Mouse (Mus musculus): ENCODE data around the gene Gprc5d. TPM values are rescaled to one million over a fixed set of nuclear protein-coding genes. Genes with fewer than 3 reads are reported as not detected.

The Gprc5d gene
- polyA plus RNA-seq, 1 experiment from 2014 or later, result not detected

DNA sequence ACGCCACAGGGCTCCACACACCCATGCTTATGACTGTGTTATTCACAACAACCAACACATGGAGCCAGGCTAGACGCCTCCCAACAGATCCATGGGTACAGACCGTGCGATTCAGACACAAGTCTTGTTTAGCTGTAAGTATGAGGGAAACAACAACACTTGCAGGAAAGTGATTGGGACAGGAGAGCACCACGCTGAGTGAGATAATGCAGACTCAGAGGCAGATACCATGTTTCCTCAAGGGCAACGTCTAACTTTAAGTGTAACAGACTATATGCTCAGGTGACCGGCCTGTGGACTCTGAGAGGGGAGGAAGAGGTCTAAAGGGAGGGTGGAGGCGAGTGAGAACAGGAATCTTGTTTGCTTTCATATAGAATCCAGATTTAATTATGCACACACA is 38.5 kb upstream of the Gprc5d start:
- Histone ChIP-seq H3K9me3 (ENCODE audit: control insufficient read depth, low read length) (no peaks in the 10 kb centered on the region), H3K4me1 (ENCODE audit: control insufficient read depth, insufficient read depth, low read depth, low read length) (no peaks in the 10 kb centered on the region), H3K36me3 (ENCODE audit: control insufficient read depth, insufficient read depth, low read length) (no peaks in the 10 kb centered on the region), H3K9ac (ENCODE audit: low read depth, low read length) (no peak overlapping the region), H3K27me3 (replicated peaks; ENCODE audit: control insufficient read depth, insufficient read depth, low read length) (no peaks in the 10 kb centered on the region), H3K4me2 (ENCODE audit: low read length) (no peak overlapping the region), H3K27ac (ENCODE audit: low read depth, low read length) (no peak overlapping the region), H3K4me3 (ENCODE audit: low read length) (no peak overlapping the region)
- ATAC-seq, result no peak
- WGBS, result 75% methylated on average over 8 of the region's 8 CpGs

DNA sequence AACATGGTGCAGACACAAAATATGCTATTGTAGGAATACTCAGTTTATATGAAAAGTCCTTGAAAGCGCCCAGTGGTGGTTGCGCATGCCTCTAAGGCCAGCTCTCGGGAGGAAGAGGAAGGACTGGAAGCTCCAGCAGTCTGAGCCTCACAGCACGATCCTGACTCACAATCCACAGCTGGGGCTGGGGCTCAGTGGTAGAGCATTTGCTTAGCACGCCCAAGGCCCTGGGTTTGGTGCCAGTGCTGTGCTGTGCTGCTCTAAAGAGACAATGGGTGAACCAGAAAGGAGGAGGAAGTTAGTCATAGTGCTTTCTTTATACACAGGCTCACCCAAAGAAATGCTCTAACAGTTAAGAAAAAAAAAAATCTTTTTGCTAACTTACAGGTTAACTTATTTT is 35.6 kb upstream of the Gprc5d start:
- ATAC-seq, result no peak

DNA sequence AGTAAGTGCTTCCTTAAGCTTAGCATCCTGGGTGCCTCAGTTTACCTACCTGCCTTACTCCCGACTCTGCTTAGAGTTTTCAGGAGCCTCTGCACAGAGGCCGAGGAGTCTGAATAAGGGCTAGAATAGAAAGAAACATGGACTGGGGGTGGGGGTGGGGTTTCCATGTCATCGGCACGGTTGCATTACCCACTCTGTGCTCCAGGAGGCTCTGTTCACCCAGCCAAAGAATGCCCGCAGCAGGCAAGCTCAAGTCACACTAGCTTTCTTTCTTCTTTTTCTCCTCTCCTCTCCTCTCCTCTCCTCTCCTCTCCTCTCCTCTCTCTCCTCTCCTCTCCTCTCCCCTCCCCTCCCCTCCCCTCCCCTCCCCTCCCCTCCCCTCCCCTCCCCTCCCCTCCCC is 32.2 kb upstream of the Gprc5d start:
- WGBS, result 33% methylated on average over 5 of the region's 5 CpGs

More for the DNA sequence above, 35.6 kb upstream of the Gprc5d start:
- no peaks in the 10 kb centered on the region for H3K27me3 ChIP-seq (replicated peaks; ENCODE audit: control insufficient read depth, insufficient read depth, low read length)
- H3K9ac ChIP-seq (ENCODE audit: low read depth, low read length), result no peak overlapping the region
- H3K9me3 ChIP-seq (ENCODE audit: control insufficient read depth, low read length), result no peaks in the 10 kb centered on the region
- no peak overlapping the region for H3K4me2 ChIP-seq (ENCODE audit: low read length)
- no peak overlapping the region for H3K4me3 ChIP-seq (ENCODE audit: low read length)
- no peaks in the 10 kb centered on the region for H3K4me1 ChIP-seq (ENCODE audit: control insufficient read depth, insufficient read depth, low read depth, low read length)
- no peaks in the 10 kb centered on the region for H3K36me3 ChIP-seq (ENCODE audit: control insufficient read depth, insufficient read depth, low read length)
- no peak overlapping the region for H3K27ac ChIP-seq (ENCODE audit: low read depth, low read length)
- 69% methylated on average over 5 of the region's 5 CpGs for WGBS

GRCm38 (mm10) chr6:135149722-135150121 is 31.6 kb upstream of the Gprc5d start:
- no peak for ATAC-seq
- WGBS, result 81% methylated on average over 4 of the region's 4 CpGs

More for the DNA sequence above, 32.2 kb upstream of the Gprc5d start:
- Histone ChIP-seq H3K4me2 (ENCODE audit: low read length) (no peak overlapping the region), H3K4me3 (ENCODE audit: low read length) (no peak overlapping the region), H3K9me3 (ENCODE audit: control insufficient read depth, low read length) (no peaks in the 10 kb centered on the region), H3K36me3 (ENCODE audit: control insufficient read depth, insufficient read depth, low read length) (no peaks in the 10 kb centered on the region), H3K27ac (ENCODE audit: low read depth, low read length) (no peak overlapping the region), H3K4me1 (ENCODE audit: control insufficient read depth, insufficient read depth, low read depth, low read length) (no peaks in the 10 kb centered on the region), H3K27me3 (replicated peaks; ENCODE audit: control insufficient read depth, insufficient read depth, low read length) (no peaks in the 10 kb centered on the region), H3K9ac (ENCODE audit: low read depth, low read length) (no peak overlapping the region)
- ATAC-seq, result no peak

DNA sequence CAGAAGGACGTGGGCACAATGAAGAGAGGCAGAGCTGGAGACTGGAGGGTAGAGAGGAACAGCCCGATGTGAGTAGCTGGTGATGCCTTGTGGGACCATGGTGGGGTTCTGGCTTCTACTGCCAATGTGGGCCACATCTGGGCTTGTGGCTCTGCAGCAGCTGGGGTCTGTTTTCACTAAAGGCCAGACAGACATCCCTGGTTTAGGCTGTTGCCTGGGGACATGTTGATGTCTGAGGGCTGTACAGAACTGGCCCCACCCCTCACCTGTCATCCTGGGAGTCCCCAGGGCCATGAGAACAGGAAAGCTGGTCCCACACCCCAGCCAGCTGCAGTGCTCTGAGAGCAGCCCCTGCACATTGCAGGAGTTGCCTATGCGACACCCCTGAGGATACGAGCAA is 31.1 kb upstream of the Gprc5d start:
- Histone ChIP-seq H3K27me3 (replicated peaks; ENCODE audit: control insufficient read depth, insufficient read depth, low read length) (no peaks in the 10 kb centered on the region), H3K27ac (ENCODE audit: low read depth, low read length) (no peak overlapping the region), H3K4me1 (ENCODE audit: control insufficient read depth, insufficient read depth, low read depth, low read length) (no peaks in the 10 kb centered on the region), H3K4me3 (ENCODE audit: low read length) (no peak overlapping the region), H3K9me3 (ENCODE audit: control insufficient read depth, low read length) (no peaks in the 10 kb centered on the region), H3K4me2 (ENCODE audit: low read length) (no peak overlapping the region), H3K9ac (ENCODE audit: low read depth, low read length) (no peak overlapping the region), H3K36me3 (ENCODE audit: control insufficient read depth, insufficient read depth, low read length) (no peaks in the 10 kb centered on the region)
- no peak for ATAC-seq
- 86% methylated on average over 4 of the region's 4 CpGs for WGBS

More at GRCm38 (mm10) chr6:135149722-135150121, 31.6 kb upstream of the Gprc5d start:
- Histone ChIP-seq H3K9ac (ENCODE audit: low read depth, low read length) (no peak overlapping the region), H3K27me3 (replicated peaks; ENCODE audit: control insufficient read depth, insufficient read depth, low read length) (no peaks in the 10 kb centered on the region), H3K4me1 (ENCODE audit: control insufficient read depth, insufficient read depth, low read depth, low read length) (no peaks in the 10 kb centered on the region), H3K36me3 (ENCODE audit: control insufficient read depth, insufficient read depth, low read length) (no peaks in the 10 kb centered on the region), H3K27ac (ENCODE audit: low read depth, low read length) (no peak overlapping the region), H3K4me3 (ENCODE audit: low read length) (no peak overlapping the region), H3K9me3 (ENCODE audit: control insufficient read depth, low read length) (no peaks in the 10 kb centered on the region), H3K4me2 (ENCODE audit: low read length) (no peak overlapping the region)

DNA sequence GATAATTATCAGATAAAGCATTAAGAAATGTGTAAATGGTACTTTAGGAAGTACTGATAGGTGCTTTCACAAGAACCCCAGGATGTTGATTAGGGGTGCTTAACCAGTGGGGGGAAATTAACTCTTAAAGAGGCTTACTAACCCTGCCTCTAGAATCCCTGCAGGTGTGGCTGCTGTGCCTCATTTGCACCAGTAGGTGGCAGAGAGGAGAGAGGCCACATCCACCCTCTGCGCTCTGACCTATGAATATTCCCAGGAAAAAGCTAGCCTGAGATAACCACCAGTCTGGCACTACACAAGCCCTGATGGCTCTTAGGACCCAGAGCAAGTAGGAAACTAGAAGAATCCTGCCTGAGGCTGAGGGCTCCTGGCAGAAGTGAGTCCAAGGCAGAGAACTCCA is 30.4 kb upstream of the Gprc5d start:
- no peak; the same call in 1 of the 2 replicates for ATAC-seq
- 38% methylated on average over 1 of the region's 1 CpGs for WGBS

DNA sequence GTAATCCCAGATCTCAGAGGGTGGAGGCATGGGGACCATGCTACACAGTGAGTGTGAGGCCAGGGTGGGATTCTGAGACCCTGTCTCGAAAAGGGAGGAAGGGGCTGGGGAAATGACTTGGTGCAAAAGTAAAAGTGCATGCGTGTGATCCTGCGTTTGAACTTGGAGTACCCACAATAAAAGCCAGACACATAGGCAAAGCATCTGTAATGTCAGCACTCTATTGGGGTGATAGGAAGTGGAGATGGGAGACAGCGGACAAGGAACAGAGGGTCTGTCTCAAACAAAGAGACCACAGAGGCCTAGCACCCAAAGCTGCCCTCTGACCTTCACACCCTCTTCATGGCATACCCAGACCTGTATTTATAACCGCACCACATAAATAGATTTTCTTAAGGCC is 27.9 kb upstream of the Gprc5d start:
- H3K9me3 ChIP-seq (ENCODE audit: control insufficient read depth, low read length), result no peaks in the 10 kb centered on the region
- no peak overlapping the region for H3K27ac ChIP-seq (ENCODE audit: low read depth, low read length)
- H3K36me3 ChIP-seq (ENCODE audit: control insufficient read depth, insufficient read depth, low read length), result no peaks in the 10 kb centered on the region
- H3K4me2 ChIP-seq (ENCODE audit: low read length), result no peak overlapping the region
- H3K9ac ChIP-seq (ENCODE audit: low read depth, low read length), result no peak overlapping the region
- 93% methylated on average over 5 of the region's 5 CpGs for WGBS
- no peaks in the 10 kb centered on the region for H3K4me1 ChIP-seq (ENCODE audit: control insufficient read depth, insufficient read depth, low read depth, low read length)
- no peaks in the 10 kb centered on the region for H3K27me3 ChIP-seq (replicated peaks; ENCODE audit: control insufficient read depth, insufficient read depth, low read length)
- H3K4me3 ChIP-seq (ENCODE audit: low read length), result no peak overlapping the region
- no peak for ATAC-seq

More for the DNA sequence above, 30.4 kb upstream of the Gprc5d start:
- Histone ChIP-seq H3K27ac (ENCODE audit: low read depth, low read length) (no peak overlapping the region), H3K4me2 (ENCODE audit: low read length) (no peak overlapping the region), H3K9me3 (ENCODE audit: control insufficient read depth, low read length) (no peaks in the 10 kb centered on the region), H3K36me3 (ENCODE audit: control insufficient read depth, insufficient read depth, low read length) (no peaks in the 10 kb centered on the region), H3K4me3 (ENCODE audit: low read length) (no peak overlapping the region), H3K9ac (ENCODE audit: low read depth, low read length) (no peak overlapping the region), H3K4me1 (ENCODE audit: control insufficient read depth, insufficient read depth, low read depth, low read length) (no peaks in the 10 kb centered on the region), H3K27me3 (replicated peaks; ENCODE audit: control insufficient read depth, insufficient read depth, low read length) (no peaks in the 10 kb centered on the region)

GRCm38 (mm10) chr6:135144516-135144915 is 26.4 kb upstream of the Gprc5d start:
- H3K27me3 ChIP-seq (replicated peaks; ENCODE audit: control insufficient read depth, insufficient read depth, low read length), result no peaks in the 10 kb centered on the region
- no peaks in the 10 kb centered on the region for H3K36me3 ChIP-seq (ENCODE audit: control insufficient read depth, insufficient read depth, low read length)
- H3K27ac ChIP-seq (ENCODE audit: low read depth, low read length), result no peak overlapping the region
- H3K4me3 ChIP-seq (ENCODE audit: low read length), result no peak overlapping the region
- no peaks in the 10 kb centered on the region for H3K4me1 ChIP-seq (ENCODE audit: control insufficient read depth, insufficient read depth, low read depth, low read length)
- ATAC-seq, result peak; percentile 81
- no peaks in the 10 kb centered on the region for H3K9me3 ChIP-seq (ENCODE audit: control insufficient read depth, low read length)
- H3K4me2 ChIP-seq (ENCODE audit: low read length), result no peak overlapping the region
- no peak overlapping the region for H3K9ac ChIP-seq (ENCODE audit: low read depth, low read length)
- WGBS, result 1% methylated on average over 3 of the region's 3 CpGs

GRCm38 (mm10) chr6:135143151-135143550 is 25.1 kb upstream of the Gprc5d start:
- 95% methylated on average over 5 of the region's 5 CpGs for WGBS
- H3K27me3 ChIP-seq (replicated peaks; ENCODE audit: control insufficient read depth, insufficient read depth, low read length), result no peaks in the 10 kb centered on the region
- no peak overlapping the region for H3K27ac ChIP-seq (ENCODE audit: low read depth, low read length)
- no peaks in the 10 kb centered on the region for H3K9me3 ChIP-seq (ENCODE audit: control insufficient read depth, low read length)
- no peaks in the 10 kb centered on the region for H3K4me1 ChIP-seq (ENCODE audit: control insufficient read depth, insufficient read depth, low read depth, low read length)
- no peaks in the 10 kb centered on the region for H3K36me3 ChIP-seq (ENCODE audit: control insufficient read depth, insufficient read depth, low read length)
- no peak overlapping the region for H3K4me2 ChIP-seq (ENCODE audit: low read length)
- H3K4me3 ChIP-seq (ENCODE audit: low read length), result no peak overlapping the region
- no peak for ATAC-seq
- no peak overlapping the region for H3K9ac ChIP-seq (ENCODE audit: low read depth, low read length)

Data from hindbrain, embryonic 16.5 days (tissue).